Mouse (Mus musculus) gastrocnemius, adult 2 months (tissue): ENCODE results near the gene Spo11. TPM values are rescaled to one million over a fixed set of nuclear protein-coding genes. Genes with fewer than 3 reads are reported as not detected.

ENCODE experiments used
- DNase-seq: peaks from one replicate; pipeline ENCODE4 v3.0.0; 2022
- H3K27ac ChIP-seq: fragments of 200-600 bp; 2 replicates; pipeline ENCODE4 v1.8.1; 2022; ENCODE audit warnings: mild to moderate bottlenecking
- H3K4me3 ChIP-seq: fragments of 200-600 bp; 2 replicates; pipeline ENCODE4 v1.8.1; 2022; ENCODE audit warnings: mild to moderate bottlenecking, moderate library complexity
- CTCF ChIP-seq: fragments of 200-600 bp; IDR thresholded peaks from 2 replicates; pipeline ENCODE4 v1.8.1; 2022; ENCODE audit warnings: antibody characterized with exemption, mild to moderate bottlenecking, moderate library complexity
- intact Hi-C: fragments of 180-260 bp; cut with DNase I; formaldehyde crosslinking; loops from one replicate; pipeline ENCODE4 v1.15.1; 2025
- total RNA-seq, 2 experiments: library from RNA; stranded (reverse); gene quantifications; 2 replicates each; pipeline ENCODE4 v1.2.3; 2021

Gene Spo11
- total RNA-seq, 2 experiments from 2014 or later = not detected

DNA sequence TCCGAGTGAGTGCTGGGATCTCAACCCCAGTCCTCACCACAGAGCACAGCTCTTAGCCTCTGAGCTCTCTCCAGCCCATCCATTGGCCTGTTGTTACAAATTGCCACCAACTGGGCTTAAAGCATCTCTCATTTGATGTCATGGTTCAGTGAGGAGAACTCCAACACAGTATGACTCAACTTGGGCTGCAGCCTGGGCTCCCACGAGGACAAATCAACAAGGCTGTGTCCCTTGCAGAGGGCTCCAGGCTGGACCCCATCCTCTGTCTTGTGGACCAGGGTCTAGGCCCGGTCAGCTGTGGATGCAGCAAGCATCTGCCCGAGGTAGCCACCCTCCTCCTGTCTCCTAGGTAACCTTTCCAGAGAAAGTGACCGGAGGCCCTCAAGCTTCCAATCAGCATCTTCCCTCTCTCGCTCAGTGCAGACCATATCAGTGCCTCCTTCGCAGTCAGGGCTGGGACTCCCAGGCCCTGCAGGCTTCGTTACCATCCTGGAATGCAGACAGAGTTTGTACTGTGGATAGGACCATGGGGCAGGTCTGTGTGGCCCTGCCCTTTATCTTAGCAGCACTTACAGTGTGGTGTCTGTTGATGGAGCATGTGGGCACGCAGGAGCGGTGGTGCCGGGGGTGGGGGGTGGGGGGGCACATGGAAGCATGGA lies 65.1 kb downstream of the Spo11 start:
- intact Hi-C loops = no loop called here
- Histone ChIP-seq H3K4me3 (no peak overlapping the region), H3K27ac (no peak overlapping the region; the same call in 1 of the 2 replicates)
- TF ChIP-seq CTCF = no peak
- no peak for DNase-seq

Other genes with a start within 250 kb of the Spo11 start
- gene Bmp7, start 37.4 kb upstream of the Spo11 start, total RNA-seq = under 1 TPM; 0.23 to 0.45 TPM
- gene Rae1, start 22.4 kb downstream of the Spo11 start, total RNA-seq = 10 to 100 TPM; 12.4 to 14.4 TPM
- gene Rbm38, start 42.8 kb downstream of the Spo11 start, total RNA-seq = 100 to 1,000 TPM; 181 to 246 TPM
- gene Ctcfl, start 141.8 kb downstream of the Spo11 start, total RNA-seq = under 1 TPM in 1 of 2 experiments, not detected in 1; 0.23 TPM
- gene Pck1, start 175.3 kb downstream of the Spo11 start, total RNA-seq = 1 to 10 TPM in 1 of 2 experiments, under 1 TPM in 1; 0.41 to 3.3 TPM
- gene Zbp1, start 241.2 kb downstream of the Spo11 start, total RNA-seq = not detected